13 mouse cellular contexts compared by ENCODE assay signal in genomic region chr6:136894532-136895339, GRCm38 (mm10). TPM values are rescaled to one million over a fixed set of nuclear protein-coding genes. Genes with fewer than 3 reads are reported as not detected.
DNase-seq lines count a peak whose midpoint lies in the region; ATAC-seq and TF ChIP-seq lines count a peak whose summit lies in the region.
"Had no signal": no experiment of that assay in that cellular context is flagged by ENCODE, and none has a peak within 500 bp of the region (broad histone marks: within the 10 kb centered on the region; RNA-seq: fewer than 3 reads in every experiment).

No protein-coding gene starts in this region.

- no peak for TF ChIP-seq CTCF in left cerebral cortex, adult 2 months (IDR thresholded peaks at IDR 0.05)

- no peaks in the 10 kb centered on the region for H3K36me3 ChIP-seq in forebrain, embryonic 11.5 days (ENCODE audit: control insufficient read depth, insufficient read depth, low read length)
- H3K36me3 ChIP-seq: embryonic facial prominence, embryonic 13.5 days had no signal

- no peaks in the 10 kb centered on the region for H3K27me3 ChIP-seq in forebrain, embryonic 11.5 days (ENCODE audit: control insufficient read depth, insufficient read depth, low read length)
- H3K27me3 ChIP-seq: CH12.LX; embryonic facial prominence, embryonic 13.5 days had no signal

- H3K4me2 ChIP-seq in forebrain, embryonic 11.5 days (ENCODE audit: low read depth, low read length, severe bottlenecking) = no peak overlapping the region
- H3K4me2 ChIP-seq: embryonic facial prominence, embryonic 13.5 days had no signal

- 71% methylated on average over 15 of the region's 15 CpGs for WGBS in forebrain, embryonic 11.5 days

- H3K4me3 ChIP-seq in left cerebral cortex, adult 2 months = no peak overlapping the region
- no peak overlapping the region for H3K4me3 ChIP-seq in forebrain, embryonic 11.5 days (ENCODE audit: low read depth, low read length)
- H3K4me3 ChIP-seq: embryonic facial prominence, embryonic 13.5 days had no signal

- no peaks in the 10 kb centered on the region for H3K9me3 ChIP-seq in forebrain, embryonic 11.5 days (ENCODE audit: control insufficient read depth, low read length)
- H3K9me3 ChIP-seq: embryonic facial prominence, embryonic 13.5 days had no signal

- ATAC-seq in forebrain, embryonic 11.5 days (replicated peaks; ENCODE audit: low FRiP score) = no peak

- intact Hi-C loops in left cerebral cortex, adult 2 months (cut with DNase I) = no loop called here
- intact Hi-C loops in left cerebral cortex, postnatal 10 days (cut with DNase I) = no loop called here

- H3K9ac ChIP-seq in forebrain, embryonic 11.5 days (ENCODE audit: low read length) = no peak overlapping the region
- H3K9ac ChIP-seq: embryonic facial prominence, embryonic 13.5 days; liver, embryonic 14.5 days had no signal

- no peaks in the 10 kb centered on the region for H3K4me1 ChIP-seq in forebrain, embryonic 11.5 days (replicated peaks; ENCODE audit: control insufficient read depth, insufficient read depth, low read length)

- DNase-seq in left cerebral cortex, adult 2 months (ENCODE audit: extremely low spot score in 1 of 2, low spot score in 2 of 2) = no peak
- DNase-seq in left cerebral cortex, postnatal 10 days (ENCODE audit: extremely low spot score in 1 of 2, low spot score in 2 of 2) = no peak
- DNase-seq in heart, adult 8-10 months (ENCODE audit: low spot score) = peak; percentile 63
- DNase-seq in kidney, adult 9 months = peak; percentile 42
- DNase-seq in lung, postnatal 36 days = peak; percentile 48
- DNase-seq in adrenal gland, postnatal 36 days = no peak
- DNase-seq in forebrain, embryonic 11.5 days (ENCODE audit: low spot score) = no peak
- no peak for DNase-seq in layer of hippocampus, postnatal 14 days (ENCODE audit: low spot score in 2 of 2)
- DNase-seq: thymus, postnatal 25 days had no signal

- H3K27ac ChIP-seq in left cerebral cortex, adult 2 months = peak overlapping the region; percentile 40; the same call in 1 of the 2 replicates
- no peak overlapping the region for H3K27ac ChIP-seq in forebrain, embryonic 11.5 days (ENCODE audit: low read depth, low read length)
- H3K27ac ChIP-seq: embryonic facial prominence, embryonic 13.5 days; liver, embryonic 14.5 days had no signal

RNA-seq across cellular contexts. Expression of gene Mgp, which starts 19.1 kb away (rescaled TPM):
- 10 to 100 TPM; 32.9 to 47.1 TPM for total RNA-seq in left cerebral cortex, adult 2 months (2021)
- 10 to 100 TPM; 23.7 to 31.2 TPM for total RNA-seq in left cerebral cortex, postnatal 10 days (2021)
- 100 to 1,000 TPM; 260 to 429 (median 309) TPM for total RNA-seq in heart, adult 8-10 months (2022)
- 100 to 1,000 TPM; 136 to 192 TPM for total RNA-seq in adrenal gland, postnatal 36 days (2021)
- 1.9 and 2.2 TPM in 2 replicates for polyA plus RNA-seq in forebrain, embryonic 11.5 days (2014; fragmentation: Nextera tagmentation; extraction: Ambion mirVana)
- 10 to 100 TPM; 23.2 to 39.5 TPM for total RNA-seq in layer of hippocampus, postnatal 14 days (2021)
- total RNA-seq: CH12.LX; monocyte, adult 5-6 weeks had no signal

RNA-seq across cellular contexts. Expression of gene Erp27, which starts 27.2 kb away (rescaled TPM):
- under 1 TPM in 1 of 2 experiments, not detected in 1; 0.35 TPM for total RNA-seq in left cerebral cortex, adult 2 months (2021)
- total RNA-seq in left cerebral cortex, postnatal 10 days (2021) = under 1 TPM in 1 of 2 experiments, not detected in 1; 0.69 TPM
- total RNA-seq in heart, adult 8-10 months (2022) = under 1 TPM in 2 of 4 experiments, not detected in 2; 0.44 to 0.57 TPM
- under 1 TPM in 1 of 2 experiments, not detected in 1; 0.26 TPM for total RNA-seq in adrenal gland, postnatal 36 days (2021)
- polyA plus RNA-seq in forebrain, embryonic 11.5 days (2014; fragmentation: Nextera tagmentation; extraction: Ambion mirVana) = not detected in 2 replicates
- 1 to 10 TPM in 1 of 2 experiments, under 1 TPM in 1; 0.69 to 1.1 TPM for total RNA-seq in layer of hippocampus, postnatal 14 days (2021)

RNA-seq across cellular contexts. Expression of gene Pde6h, which starts 28.9 kb away (rescaled TPM):
- total RNA-seq in left cerebral cortex, adult 2 months (2021) = 1 to 10 TPM; 1.6 to 3.0 TPM
- total RNA-seq in left cerebral cortex, postnatal 10 days (2021) = 1 to 10 TPM in 1 of 2 experiments, under 1 TPM in 1; 0.18 to 1.2 TPM
- under 1 TPM in 1 of 4 experiments, not detected in 3; 0.81 TPM for total RNA-seq in heart, adult 8-10 months (2022)
- total RNA-seq in adrenal gland, postnatal 36 days (2021) = not detected
- polyA plus RNA-seq in forebrain, embryonic 11.5 days (2014; fragmentation: Nextera tagmentation; extraction: Ambion mirVana) = not detected in 2 replicates
- 1 to 10 TPM; 1.2 to 1.8 TPM for total RNA-seq in layer of hippocampus, postnatal 14 days (2021)
- total RNA-seq: monocyte, adult 5-6 weeks had no signal
- polyA plus RNA-seq: embryonic facial prominence, embryonic 13.5 days had no signal

RNA-seq across cellular contexts. Expression of gene Art4, which starts 37.2 kb away (rescaled TPM):
- not detected for total RNA-seq in left cerebral cortex, adult 2 months (2021)
- under 1 TPM in 1 of 2 experiments, not detected in 1; 0.14 TPM for total RNA-seq in left cerebral cortex, postnatal 10 days (2021)
- total RNA-seq in heart, adult 8-10 months (2022) = 10 to 100 TPM; 17.9 to 24.4 (median 22.7) TPM
- 1 to 10 TPM; 3.6 to 6.0 TPM for total RNA-seq in adrenal gland, postnatal 36 days (2021)
- polyA plus RNA-seq in forebrain, embryonic 11.5 days (2014; fragmentation: Nextera tagmentation; extraction: Ambion mirVana) = 0.61 and 0.99 TPM in 2 replicates
- not detected for total RNA-seq in layer of hippocampus, postnatal 14 days (2021)
- total RNA-seq: monocyte, adult 5-6 weeks had no signal

RNA-seq across cellular contexts. Expression of gene Arhgdib, which starts 47.0 kb away (rescaled TPM):
- total RNA-seq in left cerebral cortex, adult 2 months (2021) = 10 to 100 TPM; 10.2 to 13.0 TPM
- 10 to 100 TPM; 24.0 to 30.7 TPM for total RNA-seq in left cerebral cortex, postnatal 10 days (2021)
- 10 to 100 TPM; 19.6 to 27.6 (median 22.0) TPM for total RNA-seq in heart, adult 8-10 months (2022)
- 10 to 100 TPM; 20.4 to 24.2 TPM for total RNA-seq in adrenal gland, postnatal 36 days (2021)
- polyA plus RNA-seq in forebrain, embryonic 11.5 days (2014; fragmentation: Nextera tagmentation; extraction: Ambion mirVana) = 21.3 and 25.2 TPM in 2 replicates
- total RNA-seq in layer of hippocampus, postnatal 14 days (2021) = 10 to 100 TPM; 12.4 to 12.6 TPM

Comparison
In these comparisons a context has a peak if more than half of its experiments do, and no peak if none do; other contexts are left out.
1. DNase-seq: peak in heart, adult 8-10 months (single experiment), kidney, adult 9 months (single experiment) and lung, postnatal 36 days (single experiment); none in left cerebral cortex, adult 2 months (0 of 2), left cerebral cortex, postnatal 10 days (0 of 2), adrenal gland, postnatal 36 days (0 of 2), forebrain, embryonic 11.5 days (single experiment) and layer of hippocampus, postnatal 14 days (0 of 2).